Mouse (Mus musculus) midbrain, postnatal 0 days (tissue): ENCODE data around the gene Il23r. TPM values are rescaled to one million over a fixed set of nuclear protein-coding genes. Genes with fewer than 3 reads are reported as not detected.

Source experiments
- ATAC-seq: fragments of 200-750 bp; cut with Nextera tagmentation; 2 replicates; pipeline ENCODE4 v1.8.0; 2017; ENCODE audit warnings: moderate number of reproducible peaks, mild to moderate bottlenecking, moderate TSS enrichment, moderate library complexity; ENCODE audit not compliant: low FRiP score
- DNase-seq: peaks from one replicate; pipeline ENCODE4 v3.0.0-alpha.2; 2015; ENCODE audit warnings: low spot score
- H3K27ac ChIP-seq: fragments of 300-500 bp; sonication (generic); 2 replicates; pipeline ENCODE4 v1.5.1; 2014; ENCODE audit warnings: low read depth, mild to moderate bottlenecking, low read length, mixed read lengths
- H3K27me3 ChIP-seq: fragments of 300-500 bp; sonication (generic); 2 replicates; pipeline ENCODE4 v1.6.1; 2014; ENCODE audit warnings: low read length, control low read depth, mixed read lengths; ENCODE audit not compliant: insufficient read depth
- H3K36me3 ChIP-seq: fragments of 300-500 bp; sonication (generic); 2 replicates; pipeline ENCODE4 v1.6.1; 2014; ENCODE audit warnings: low read length, control low read depth, mixed read lengths; ENCODE audit not compliant: insufficient read depth
- H3K4me1 ChIP-seq: fragments of 300-500 bp; sonication (generic); 2 replicates; pipeline ENCODE4 v1.6.1; 2014; ENCODE audit warnings: mild to moderate bottlenecking, control low read depth, antibody characterized with exemption, low read length, mixed read lengths; ENCODE audit not compliant: insufficient read depth
- H3K4me2 ChIP-seq: fragments of 300-500 bp; sonication (generic); 2 replicates; pipeline ENCODE4 v1.6.1; 2014; ENCODE audit warnings: low read depth, mild to moderate bottlenecking, low read length, mixed read lengths; ENCODE audit not compliant: poor library complexity, severe bottlenecking
- H3K4me3 ChIP-seq: fragments of 300-500 bp; sonication (generic); 2 replicates; pipeline ENCODE4 v1.5.1; 2014; ENCODE audit warnings: low read depth, mild to moderate bottlenecking, low read length, moderate library complexity
- H3K9ac ChIP-seq: fragments of 300-500 bp; sonication (generic); replicated peaks from 2 replicates; pipeline ENCODE4 v1.6.1; 2014; ENCODE audit warnings: mild to moderate bottlenecking, low read length, moderate library complexity, mixed read lengths; ENCODE audit not compliant: poor library complexity, severe bottlenecking
- H3K9me3 ChIP-seq: fragments of 300-500 bp; sonication (generic); 2 replicates; pipeline ENCODE4 v1.6.1; 2016; ENCODE audit warnings: low read length, control low read depth
- CTCF ChIP-seq: IDR thresholded peaks from 2 replicates; pipeline ENCODE4 v1.5.1; 2016; ENCODE audit warnings: antibody characterized with exemption, mild to moderate bottlenecking
- WGBS: fragments of 180-500 bp; shearing (Covaris S2); extraction: QIAGEN DNeasy Blood & Tissue Kit; methylation state at CpG from one replicate; pipeline ENCODE4 v1.1.7; 2014; 5-methylcytosine and 5-hydroxymethylcytosine counted together
- polyA plus RNA-seq: library from polyadenylated mRNA; unstranded; fragments of >200 nt; fragmentation: Nextera tagmentation; extraction: Ambion mirVana; gene quantifications from 2 replicates; pipeline ENCODE4 v1.2.1, GENCODE M21; 2015
- total RNA-seq: library from RNA; depleted of rRNA; stranded (reverse); fragments of >200 nt; gene quantifications from 2 replicates; pipeline ENCODE4 v1.2.3, GENCODE M21; 2014; rRNA removed

Gene Il23r
- total and polyA plus RNA-seq, 2 experiments from 2014 or later = 0.10 TPM; not detected in 1

GRCm38 (mm10) chr6:67416557-67416956 is 75.1 kb downstream of the Il23r start:
- Histone ChIP-seq H3K4me1 (no peaks in the 10 kb centered on the region), H3K36me3 (no peaks in the 10 kb centered on the region), H3K9me3 (no peaks in the 10 kb centered on the region), H3K9ac (no peak overlapping the region), H3K4me2 (no peak overlapping the region), H3K27ac (no peak overlapping the region), H3K27me3 (no peaks in the 10 kb centered on the region), H3K4me3 (no peak overlapping the region)
- DNase-seq (no peak), ATAC-seq (no peak)
- TF ChIP-seq CTCF = no peak
- 86% methylated on average over 3 of the region's 3 CpGs for WGBS

GRCm38 (mm10) chr6:67415276-67415675 is 76.4 kb downstream of the Il23r start:
- H3K9ac ChIP-seq = no peak overlapping the region
- no peak for ATAC-seq
- TF ChIP-seq CTCF = no peak
- no peaks in the 10 kb centered on the region for H3K4me1 ChIP-seq
- no peaks in the 10 kb centered on the region for H3K36me3 ChIP-seq
- WGBS = 87% methylated on average over 5 of the region's 5 CpGs
- no peak overlapping the region for H3K4me2 ChIP-seq
- H3K9me3 ChIP-seq = no peaks in the 10 kb centered on the region
- no peaks in the 10 kb centered on the region for H3K27me3 ChIP-seq
- no peak for DNase-seq
- no peak overlapping the region for H3K4me3 ChIP-seq
- no peak overlapping the region for H3K27ac ChIP-seq

- TF ChIP-seq CTCF = no peak
- H3K4me1 ChIP-seq = no peaks in the 10 kb centered on the region
- 75% methylated on average over 2 of the region's 2 CpGs for WGBS
Measured at GRCm38 (mm10) chr6:67413378-67413777, 78.3 kb downstream of the Il23r start.

GRCm38 (mm10) chr6:67405281-67405682 is 86.4 kb downstream of the Il23r start:
- ATAC-seq (no peak), DNase-seq (peak; percentile 14)
- Histone ChIP-seq H3K4me2 (no peak overlapping the region), H3K27ac (no peak overlapping the region), H3K4me1 (no peaks in the 10 kb centered on the region), H3K9ac (no peak overlapping the region), H3K4me3 (no peak overlapping the region), H3K36me3 (no peaks in the 10 kb centered on the region), H3K9me3 (no peaks in the 10 kb centered on the region), H3K27me3 (no peaks in the 10 kb centered on the region)
- 48% methylated on average over 3 of the region's 3 CpGs for WGBS
- TF ChIP-seq CTCF = no peak

More at GRCm38 (mm10) chr6:67413378-67413777, 78.3 kb downstream of the Il23r start:
- Histone ChIP-seq H3K27me3 (no peaks in the 10 kb centered on the region), H3K36me3 (no peaks in the 10 kb centered on the region), H3K9ac (no peak overlapping the region), H3K4me2 (no peak overlapping the region), H3K9me3 (no peaks in the 10 kb centered on the region), H3K4me3 (no peak overlapping the region), H3K27ac (no peak overlapping the region)
- DNase-seq (no peak), ATAC-seq (no peak)

GRCm38 (mm10) chr6:67399551-67399950 is 92.1 kb downstream of the Il23r start:
- no peak overlapping the region for H3K4me3 ChIP-seq
- H3K9ac ChIP-seq = no peak overlapping the region
- H3K9me3 ChIP-seq = no peaks in the 10 kb centered on the region
- WGBS = 86% methylated on average over 5 of the region's 5 CpGs
- H3K4me2 ChIP-seq = no peak overlapping the region
- H3K27ac ChIP-seq = no peak overlapping the region
- TF ChIP-seq CTCF = no peak
- H3K27me3 ChIP-seq = no peaks in the 10 kb centered on the region
- no peaks in the 10 kb centered on the region for H3K36me3 ChIP-seq
- ATAC-seq (no peak), DNase-seq (no peak)
- no peaks in the 10 kb centered on the region for H3K4me1 ChIP-seq

GRCm38 (mm10) chr6:67375982-67376391 is 115.7 kb downstream of the Il23r start, which contains the start of gene Il12rb2:
Gene Il12rb2 (minus strand): TSS chr6:67376188.
- 3% methylated on average over 26 of the region's 26 CpGs for WGBS
- DNase-seq (peak; percentile 0), ATAC-seq (0 out of 2 replicates have a peak, but pooled peaks have one; percentile 13)
- Histone ChIP-seq H3K9ac (no peak within 1 kb of the TSS), H3K36me3 (no peaks in the 10 kb centered on the region), H3K27ac (no peak within 1 kb of the TSS), H3K9me3 (no peaks in the 10 kb centered on the region), H3K4me1 (no peaks in the 10 kb centered on the region; the same call in 1 of the 2 replicates), H3K4me2 (peak within 1 kb of the TSS; percentile 59), H3K4me3 (peak within 1 kb of the TSS; percentile 30), H3K27me3 (no peaks in the 10 kb centered on the region)
- no peak for TF ChIP-seq CTCF

Other genes with a start within 250 kb of the Il23r start
- 0.22 and 0.24 TPM in 2 replicates for gene Il12rb2, start 115.7 kb downstream of the Il23r start, total RNA-seq
- gene Il12rb2, start 115.7 kb downstream of the Il23r start, polyA plus RNA-seq = 0.07 TPM in 1 of 2 replicates, not detected in the other
- 3.6 and 6.8 TPM in 2 replicates for gene Tacstd2, start 43.9 kb upstream of the Il23r start, total RNA-seq
- gene Tacstd2, start 43.9 kb upstream of the Il23r start, polyA plus RNA-seq = 3.3 and 3.4 TPM in 2 replicates